Mouse (Mus musculus) naive thymus-derived CD4-positive, alpha-beta T cell, adult 2 months (primary cell): ENCODE results near the gene Elovl6.

Source experiments
- DNase-seq: peaks from one replicate; pipeline ENCODE4 v3.0.0-alpha.2; 2011; ENCODE audit warnings: low read depth

The Elovl6 gene

GRCm38 (mm10) chr3:129647312-129647711, 115.2 kb downstream of the Elovl6 start:
- no peak for DNase-seq

GRCm38 (mm10) chr3:129648598-129648997, 116.4 kb downstream of the Elovl6 start:
- DNase-seq = no peak

GRCm38 (mm10) chr3:129649586-129650292, 117.6 kb downstream of the Elovl6 start:
- DNase-seq = no peak

GRCm38 (mm10) chr3:129650293-129650612, 118.1 kb downstream of the Elovl6 start:
- no peak for DNase-seq

GRCm38 (mm10) chr3:129650931-129651330, 118.8 kb downstream of the Elovl6 start:
- DNase-seq = no peak

GRCm38 (mm10) chr3:129651765-129652164, 119.6 kb downstream of the Elovl6 start:
- DNase-seq = no peak

- no peak for DNase-seq
These were observed 120.3 kb downstream of the Elovl6 start for GRCm38 (mm10) chr3:129652476-129652875.

- no peak for DNase-seq
These were observed 124.4 kb downstream of the Elovl6 start for GRCm38 (mm10) chr3:129656540-129656939.

GRCm38 (mm10) chr3:129657222-129657621, 125.1 kb downstream of the Elovl6 start:
- DNase-seq = no peak

- no peak for DNase-seq
These were observed 125.6 kb downstream of the Elovl6 start for GRCm38 (mm10) chr3:129657775-129658174.

- DNase-seq = peak; percentile 86
These were observed 126.6 kb downstream of the Elovl6 start for GRCm38 (mm10) chr3:129658776-129659175.

GRCm38 (mm10) chr3:129663906-129664305, 131.8 kb downstream of the Elovl6 start:
- no peak for DNase-seq

- no peak for DNase-seq
These were observed 143.8 kb downstream of the Elovl6 start for GRCm38 (mm10) chr3:129675923-129676322.

GRCm38 (mm10) chr3:129680258-129680657, 148.1 kb downstream of the Elovl6 start:
- DNase-seq = no peak

GRCm38 (mm10) chr3:129681841-129682240, 149.7 kb downstream of the Elovl6 start:
- DNase-seq = no peak

- DNase-seq = no peak
These were observed 150.2 kb downstream of the Elovl6 start for GRCm38 (mm10) chr3:129682389-129682788.

GRCm38 (mm10) chr3:129683060-129683679, 151.0 kb downstream of the Elovl6 start:
- peak; percentile 35 for DNase-seq

GRCm38 (mm10) chr3:129686196-129686595, 154.0 kb downstream of the Elovl6 start:
- DNase-seq = no peak

- DNase-seq = peak; percentile 80
These were observed 154.7 kb downstream of the Elovl6 start for GRCm38 (mm10) chr3:129686698-129687333.

- no peak for DNase-seq
These were observed 155.3 kb downstream of the Elovl6 start for GRCm38 (mm10) chr3:129687429-129687828.
